ENCODE assay signal across 17 mouse cellular contexts in genomic region chr1:91030383-91030782, GRCm38 (mm10).
"Had no signal": no experiment of that assay in that cellular context is flagged by ENCODE, and none has a peak within 500 bp of the region (broad histone marks: within the 10 kb centered on the region; RNA-seq: fewer than 3 reads in every experiment).

No protein-coding gene starts in this region.

- H3K27ac ChIP-seq: kidney, embryonic 15.5 days; left cerebral cortex, adult 2 months; liver, embryonic 13.5 days; midbrain, embryonic 12.5 days; midbrain, embryonic 15.5 days; neural tube, embryonic 13.5 days; stomach, embryonic 15.5 days had no signal

- H3K4me2 ChIP-seq: kidney, embryonic 15.5 days; liver, embryonic 13.5 days; midbrain, embryonic 12.5 days; midbrain, embryonic 15.5 days; neural tube, embryonic 13.5 days; stomach, embryonic 15.5 days had no signal

- H3K27me3 ChIP-seq: kidney, embryonic 15.5 days; liver, embryonic 13.5 days; midbrain, embryonic 12.5 days; midbrain, embryonic 15.5 days; neural tube, embryonic 13.5 days; stomach, embryonic 15.5 days had no signal

- DNase-seq: kidney, postnatal 10 days; kidney, postnatal 36 days; layer of hippocampus, postnatal 36 days; liver, embryonic 13.5 days; lung, adult 2 months; lung, postnatal 14 days; retina, postnatal 1 day; right cerebral cortex, postnatal 25 days; spleen, adult 18-20 months; thymus, postnatal 25 days had no signal

- ATAC-seq: midbrain, embryonic 15.5 days had no signal

- H3K4me3 ChIP-seq: kidney, embryonic 15.5 days; left cerebral cortex, adult 2 months; liver, embryonic 13.5 days; midbrain, embryonic 12.5 days; midbrain, embryonic 15.5 days; myocyte; neural tube, embryonic 13.5 days; stomach, embryonic 15.5 days had no signal

- H3K9me3 ChIP-seq: liver, embryonic 13.5 days; midbrain, embryonic 15.5 days; stomach, embryonic 15.5 days had no signal

- H3K4me1 ChIP-seq: midbrain, embryonic 12.5 days; midbrain, embryonic 15.5 days; neural tube, embryonic 13.5 days had no signal

- H3K9ac ChIP-seq: kidney, embryonic 15.5 days; liver, embryonic 13.5 days; midbrain, embryonic 12.5 days; midbrain, embryonic 15.5 days; neural tube, embryonic 13.5 days; stomach, embryonic 15.5 days had no signal

- H3K36me3 ChIP-seq: kidney, embryonic 15.5 days; liver, embryonic 13.5 days; midbrain, embryonic 12.5 days; midbrain, embryonic 15.5 days; stomach, embryonic 15.5 days had no signal
